Mouse (Mus musculus) right cerebral cortex, postnatal 10 days (tissue): ENCODE measurements at regions not wholly inside any gene's neighbourhood (a gene's known extent, or its start where the extent isn't known, plus 50 kb on each side); places are given as distances from the start of the nearest gene placed in this dataset.

ENCODE experiments used
- DNase-seq, 2 experiments: peaks; one replicate each; pipeline ENCODE4 v3.0.0; 2021; ENCODE audit warnings: low spot score in 2 of 2

GRCm38 (mm10) chr13:3708896-3709631 is 75.2 kb downstream of the Asb13 start:
- no peak for DNase-seq
